Mouse (Mus musculus): ENCODE measurements at regions not wholly inside any gene's neighbourhood (a gene's known extent, or its start where the extent isn't known, plus 50 kb on each side); places are given as distances from the start of the nearest gene placed in this dataset.

DNA sequence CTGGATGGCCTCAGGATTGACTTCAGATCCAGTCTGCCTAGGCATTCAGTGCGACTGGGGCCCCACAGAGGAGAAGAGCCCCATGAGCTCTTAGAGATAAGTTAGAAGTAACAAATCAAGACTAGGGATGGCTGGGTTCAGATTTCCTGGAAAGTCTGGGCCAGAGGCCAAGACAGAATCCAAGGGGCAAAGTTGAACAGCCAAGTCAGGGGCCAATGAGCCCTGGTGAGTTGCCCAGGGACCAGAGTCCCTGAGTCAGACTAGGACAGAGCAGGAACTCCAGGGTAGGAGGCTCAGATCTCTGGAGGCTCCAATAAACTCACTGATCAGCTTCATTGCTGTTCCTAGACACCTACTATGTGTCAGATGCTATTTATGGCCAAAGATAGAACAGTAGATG, 87.6 kb downstream of the Gm826 start:
- TF ChIP-seq CTCF (IDR thresholded peaks at IDR 0.05; ENCODE audit: low read depth) (no peak), EP300 (IDR thresholded peaks at IDR 0.05; ENCODE audit: low read depth) (no peak)

Measured in heart, postnatal 0 days (tissue).